Mouse (Mus musculus): ENCODE results near the gene Fgf2.

DNA sequence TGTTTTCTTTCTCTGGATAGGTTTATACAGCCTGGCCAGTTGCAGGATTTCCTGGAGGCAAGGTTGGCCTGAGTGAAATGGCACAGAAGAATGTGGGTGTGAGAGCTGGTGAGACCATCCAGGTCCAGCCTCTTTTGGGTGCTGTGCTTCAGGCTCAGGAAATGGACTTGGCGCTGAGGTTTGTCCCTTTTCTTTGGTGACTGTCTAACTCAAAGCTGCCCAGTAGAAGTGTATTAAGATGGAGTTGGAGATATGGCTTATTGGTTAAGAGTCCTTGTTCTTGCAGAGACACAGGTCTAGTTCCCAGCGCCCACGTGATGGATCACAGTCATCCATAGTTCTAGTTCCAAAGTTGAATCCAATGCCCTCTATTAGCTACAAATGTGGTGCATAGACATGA lies 77.9 kb downstream of the Fgf2 start:
- TF ChIP-seq CTCF (IDR thresholded peaks at IDR 0.05) = no peak
- no peak for TF ChIP-seq POLR2A (IDR thresholded peaks at IDR 0.05; ENCODE audit: insufficient read depth, low read depth, low read length)
